Mouse (Mus musculus): ENCODE results near the gene Sirt7.

The Sirt7 gene

DNA sequence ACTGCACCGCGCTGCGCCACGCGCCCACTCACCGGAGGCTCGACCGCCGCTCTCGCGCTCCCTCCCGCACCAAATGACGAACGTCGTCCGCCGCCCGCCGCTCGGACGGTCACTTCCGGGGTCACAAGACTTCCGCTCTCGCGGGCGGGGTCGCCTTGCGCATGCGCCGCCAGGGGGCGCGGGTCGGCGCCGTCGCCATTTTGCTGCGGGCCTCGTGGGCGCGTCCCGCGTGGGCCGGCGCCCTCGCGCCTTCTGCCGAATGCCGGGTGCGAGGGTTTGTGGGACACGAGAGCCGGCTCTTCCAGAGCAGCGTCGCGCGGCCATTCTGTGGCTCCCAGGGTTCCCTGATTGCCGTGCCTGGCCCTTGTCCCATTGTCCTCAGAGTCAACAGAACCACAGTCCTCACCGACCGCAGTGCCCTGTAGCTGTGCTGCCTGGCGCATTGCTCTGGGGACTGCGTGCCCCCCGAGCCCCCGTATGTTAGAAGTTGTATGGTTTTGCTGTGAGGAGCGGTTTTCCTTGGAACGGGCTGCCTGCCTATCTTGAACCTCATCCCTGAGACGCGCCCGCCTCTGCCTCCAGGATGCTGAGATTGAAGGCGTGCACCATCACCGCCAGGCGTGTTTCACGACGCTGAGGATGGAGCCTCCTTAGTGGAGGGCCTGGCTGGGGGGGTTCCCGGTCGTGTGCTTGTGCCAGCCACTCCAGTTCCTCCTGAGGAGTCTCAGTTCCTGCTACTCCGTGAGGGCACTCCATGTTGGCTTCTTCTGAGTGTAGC lies 43.4 kb downstream of the Sirt7 start, which contains the start of gene Arhgdia:
Gene Arhgdia (minus strand): TSS at position 135 of the 778 bp plus-strand sequence.
- peak; percentile 93 to 94 for DNase-seq

DNA sequence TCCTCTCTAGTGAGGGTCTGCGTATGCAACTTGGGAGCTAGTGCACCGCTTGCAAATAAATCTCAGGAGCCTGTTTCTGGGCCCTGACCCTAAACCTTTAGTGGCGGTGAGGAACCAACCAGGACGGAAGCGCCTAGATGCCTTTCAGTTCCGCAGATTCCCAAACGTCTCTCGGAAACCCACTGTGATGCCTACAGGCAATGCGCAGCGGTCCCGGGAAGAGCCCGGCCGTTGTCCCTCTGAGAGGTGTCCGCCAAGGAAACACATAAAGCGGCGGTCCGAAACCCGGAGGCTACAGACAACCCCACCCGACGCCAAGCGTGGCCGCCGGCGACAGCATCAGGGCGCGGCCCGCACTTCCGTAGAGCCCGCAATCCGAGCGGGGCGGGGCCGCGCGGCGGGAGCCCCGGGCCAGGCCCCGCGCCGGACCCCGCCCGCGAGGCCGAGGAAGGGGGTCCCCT lies 44.1 kb downstream of the Sirt7 start:
- peak; percentile 62 to 66 for DNase-seq

GRCm38 (mm10) chr11:120580190-120580589 lies 44.9 kb downstream of the Sirt7 start:
- peak in 1 of 2 experiments; percentile 52 for DNase-seq

- DNase-seq: peak; percentile 83 to 87
Measured at GRCm38 (mm10) chr11:120579316-120580107, 45.5 kb downstream of the Sirt7 start.

DNA sequence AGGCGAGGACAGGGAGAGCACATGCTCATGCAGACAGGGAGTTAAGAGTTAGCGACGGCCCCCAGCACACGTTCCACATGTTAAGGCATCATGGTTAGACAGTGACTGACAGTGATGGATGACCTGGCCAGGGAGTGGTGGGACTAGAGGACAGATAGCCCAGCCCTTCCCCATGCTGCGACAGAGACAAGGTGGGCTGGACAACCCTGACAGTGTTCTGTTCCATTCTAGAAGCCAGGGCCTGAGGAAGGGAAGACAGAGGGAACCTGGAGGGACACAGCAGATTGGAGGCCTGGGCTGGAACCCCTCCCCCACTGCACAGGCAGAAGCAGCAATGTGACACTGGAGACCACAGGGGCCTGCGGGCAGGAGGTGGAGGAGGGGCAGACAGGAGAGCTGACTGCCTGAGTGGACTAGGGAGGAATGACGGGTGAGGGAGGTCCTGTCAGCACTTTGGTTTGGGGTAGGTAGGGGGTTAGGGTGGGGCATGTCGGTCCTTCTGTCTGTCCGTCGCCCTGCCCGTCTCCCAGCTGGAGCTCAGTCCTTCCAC lies 46.3 kb downstream of the Sirt7 start:
- DNase-seq: no peak

DNA sequence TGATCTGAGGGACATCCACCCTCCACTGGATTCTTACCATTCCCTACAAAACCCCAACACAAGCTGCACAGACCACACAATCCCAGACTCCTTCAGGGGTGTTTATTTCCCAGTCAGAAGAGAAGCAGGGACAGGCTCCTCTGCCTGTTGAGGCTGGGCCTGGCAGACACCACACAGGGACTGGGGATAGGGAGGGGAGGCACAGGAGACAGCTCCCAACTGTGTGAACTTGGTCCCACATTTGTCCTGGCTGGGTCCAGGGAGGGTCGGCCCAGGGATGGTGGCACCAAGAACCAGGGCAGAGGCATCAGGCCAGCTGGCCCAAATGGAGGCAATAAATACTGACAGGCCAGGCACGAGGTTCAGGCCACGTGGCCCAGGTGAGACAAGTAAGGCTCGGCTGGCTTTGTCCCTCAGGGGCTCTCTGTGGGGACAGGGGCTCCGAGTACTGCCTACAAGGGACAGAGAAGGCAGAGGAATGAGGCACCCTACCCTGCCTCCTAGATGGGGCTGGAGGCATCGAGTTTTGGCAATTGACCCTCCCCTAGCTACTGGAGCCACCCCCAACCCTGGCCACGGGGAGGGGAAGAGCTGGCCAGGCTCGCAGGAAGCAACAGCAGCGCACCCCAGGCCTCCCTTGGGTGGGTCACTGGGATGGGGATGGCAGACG lies 46.9 kb downstream of the Sirt7 start:
- DNase-seq: peak in 1 of 2 experiments; percentile 28

DNA sequence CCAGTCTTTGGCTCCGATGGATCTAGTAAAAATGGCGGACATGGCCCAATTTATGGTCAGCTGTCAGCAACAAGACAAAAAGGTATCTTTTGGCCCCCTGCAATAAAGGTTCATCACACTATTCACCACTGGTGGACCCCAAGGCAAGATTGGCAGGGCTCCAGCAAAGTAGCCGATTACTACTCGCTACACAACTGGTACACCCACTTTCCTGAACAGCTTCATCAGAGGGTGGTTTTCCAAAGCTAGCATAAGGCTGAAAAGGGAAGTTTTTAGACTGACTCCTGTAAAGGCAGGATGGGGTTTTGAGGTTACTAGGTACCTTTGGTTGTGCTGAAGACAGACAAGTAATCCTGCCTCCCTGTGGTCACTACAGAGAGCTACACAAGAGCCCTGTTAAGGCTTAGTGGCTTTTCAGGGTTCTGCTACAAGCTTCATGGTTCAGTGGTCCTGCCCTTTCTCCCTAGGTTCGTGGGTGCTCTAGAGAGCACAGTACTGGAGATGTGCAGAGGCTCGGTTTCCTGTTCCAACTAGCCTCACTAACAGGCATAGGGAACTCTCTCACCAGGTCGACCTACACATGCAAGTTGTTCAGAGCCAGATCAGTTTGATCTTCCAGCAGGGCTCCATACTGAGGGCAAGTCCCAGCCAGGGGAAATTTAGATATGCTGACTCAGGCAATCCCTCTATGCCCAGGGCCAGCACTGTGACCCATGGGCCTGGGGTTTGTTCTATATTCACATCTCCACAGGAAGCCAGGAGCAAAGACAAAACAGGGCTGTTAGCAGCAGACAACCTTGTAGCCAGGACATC lies 47.6 kb downstream of the Sirt7 start:
- peak; percentile 27 to 56 for DNase-seq

DNA sequence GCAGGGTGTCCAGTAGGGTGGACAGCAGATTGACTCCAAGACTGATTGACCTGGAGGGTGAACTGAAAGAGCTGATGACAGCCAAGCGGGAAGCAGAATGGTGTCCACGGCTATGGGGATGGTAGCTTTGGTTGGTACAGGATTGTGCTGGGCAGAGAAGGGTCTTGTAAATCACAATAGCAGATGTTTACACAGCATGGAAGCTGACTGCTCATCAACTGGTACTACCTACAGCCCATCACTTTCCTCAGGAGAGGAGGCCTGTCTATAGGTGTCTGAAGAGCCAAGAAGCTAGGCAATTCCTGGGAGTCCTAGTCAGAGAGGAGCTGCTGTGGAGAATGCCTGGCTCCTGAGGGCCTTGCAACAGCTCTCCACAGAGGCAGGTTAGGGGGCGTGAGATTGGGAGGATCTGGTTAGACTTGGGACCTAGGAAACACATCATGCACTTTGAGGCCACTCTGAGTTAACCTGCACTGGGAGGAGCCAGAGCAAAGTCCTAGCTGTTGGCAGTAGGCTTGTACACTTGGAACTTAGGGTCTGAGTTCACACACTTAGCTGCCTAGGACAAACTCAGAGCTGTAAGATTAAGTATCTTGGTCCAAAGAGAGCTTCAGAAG lies 48.6 kb downstream of the Sirt7 start:
- DNase-seq: no peak

GRCm38 (mm10) chr11:120575940-120576339 lies 49.1 kb downstream of the Sirt7 start:
- DNase-seq: no peak

- no peak for DNase-seq
Measured at GRCm38 (mm10) chr11:120575046-120575445, 50.0 kb downstream of the Sirt7 start.

GRCm38 (mm10) chr11:120574278-120574600 lies 50.8 kb downstream of the Sirt7 start:
- no peak for DNase-seq

- peak in 1 of 2 experiments; percentile 32 for DNase-seq
Measured at GRCm38 (mm10) chr11:120573585-120574277, 51.3 kb downstream of the Sirt7 start.

- peak; percentile 100 for DNase-seq
Measured at GRCm38 (mm10) chr11:120572752-120573584, 52.1 kb downstream of the Sirt7 start, which contains the start of gene P4hb. TSS of gene P4hb (minus strand) at chr11:120573253.

DNA sequence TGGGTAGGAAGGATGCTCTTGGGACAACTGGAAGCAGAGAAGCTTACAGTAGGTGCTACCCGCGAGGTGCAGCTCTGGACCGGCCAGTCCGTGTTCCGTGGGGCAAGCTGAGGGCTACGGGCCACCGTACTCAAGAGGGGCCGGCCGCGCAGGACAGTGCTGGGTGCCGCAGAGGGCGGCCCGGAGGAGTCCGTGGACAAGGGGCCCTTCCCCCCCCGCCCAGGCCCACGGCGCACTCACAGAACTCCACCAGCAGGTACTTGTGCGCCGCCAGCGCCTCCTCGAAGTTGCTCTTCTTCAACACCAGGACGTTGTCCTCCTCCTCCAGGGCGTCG lies 52.7 kb downstream of the Sirt7 start:
- DNase-seq: no peak

DNA sequence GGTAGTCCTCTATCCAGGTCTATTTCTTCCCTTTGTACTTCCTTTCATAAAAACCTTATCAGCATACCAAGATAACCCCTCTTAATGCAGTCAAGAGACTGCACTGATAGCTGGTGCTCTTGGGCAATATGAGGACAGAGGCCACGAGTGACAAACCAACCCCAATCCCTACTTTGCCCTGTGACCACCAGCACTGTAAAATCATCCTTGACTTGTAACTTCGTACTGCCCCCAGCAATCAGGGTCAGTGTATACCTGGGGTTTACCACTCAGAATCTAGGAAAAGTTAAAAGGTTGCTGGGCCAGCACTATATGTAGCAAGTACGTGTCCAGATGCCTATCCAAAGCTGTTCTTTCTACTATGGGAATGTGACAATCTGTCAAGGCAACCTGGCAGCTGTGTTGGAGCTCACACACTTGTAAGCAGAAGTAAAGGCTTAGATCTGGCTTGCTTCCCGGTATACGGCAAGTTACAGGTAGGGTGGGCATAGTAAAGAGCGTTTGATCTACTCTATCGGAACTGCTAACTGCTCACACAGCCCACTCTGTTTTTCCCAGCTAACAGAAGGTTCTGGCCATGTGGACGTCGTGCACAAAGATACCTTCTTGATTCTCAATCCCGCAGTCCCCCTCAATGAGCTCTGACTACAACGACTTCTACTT lies 53.2 kb downstream of the Sirt7 start:
- no peak for DNase-seq

DNA sequence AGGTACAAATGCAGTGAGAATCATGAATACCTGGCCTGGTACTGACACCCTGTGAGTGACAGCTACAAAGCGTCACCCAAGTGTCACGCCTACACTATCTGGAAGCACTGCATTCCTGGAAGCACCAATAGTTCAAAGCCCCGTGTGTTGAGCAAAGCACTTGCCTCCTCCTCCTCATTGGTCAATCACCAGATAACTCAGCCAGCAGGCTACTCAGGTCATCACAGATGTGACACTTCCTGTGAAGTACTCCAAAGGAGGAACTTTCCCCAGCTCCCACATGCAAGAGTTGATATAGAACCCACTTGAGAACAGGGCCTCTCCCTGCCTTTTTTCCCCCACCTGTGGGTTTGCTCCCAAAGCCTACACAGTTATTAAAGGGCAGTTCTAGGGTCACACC lies 53.9 kb downstream of the Sirt7 start:
- no peak for DNase-seq

Data from cerebellum, postnatal 25 days (tissue).